Mouse (Mus musculus): ENCODE data around the gene Ap2a1.

GRCm38 (mm10) chr7:44973415-44974130, 44.3 kb upstream of the Ap2a1 start:
- TF ChIP-seq CTCF (conservative IDR thresholded peaks at IDR 0.05; ENCODE audit: low read length) = no peak
- no peak for TF ChIP-seq POU5F1 (IDR thresholded peaks at IDR 0.05; ENCODE audit: borderline replicate concordance, low read length)
- TF ChIP-seq NANOG (IDR thresholded peaks at IDR 0.05; ENCODE audit: borderline replicate concordance, low read length) = no peak
